Mouse (Mus musculus): Measurements from ENCODE around the gene Rps6kl1. TPM values are rescaled to one million over a fixed set of nuclear protein-coding genes. Genes with fewer than 3 reads are reported as not detected.

Gene Rps6kl1
- total and polyA plus RNA-seq, 2 experiments, result 0.28 to 0.48 TPM

- Histone ChIP-seq H3K4me3 (ENCODE audit: insufficient read depth, low read depth, low read length) (no peak overlapping the region), H3K36me3 (ENCODE audit: control insufficient read depth, insufficient read depth, low read length) (peaks cover 54% of the 10 kb centered on the region), H3K9ac (ENCODE audit: low read depth, low read length) (no peak overlapping the region), H3K27me3 (ENCODE audit: control insufficient read depth, insufficient read depth, low read length) (no peaks in the 10 kb centered on the region), H3K4me1 (ENCODE audit: control insufficient read depth, insufficient read depth, low read length) (no peaks in the 10 kb centered on the region), H3K27ac (replicated peaks; ENCODE audit: insufficient read depth, low read depth, low read length) (no peak overlapping the region), H3K79me2 (ENCODE audit: control insufficient read depth, insufficient read depth, low read length) (no peaks in the 10 kb centered on the region)
- no peak for DNase-seq (ENCODE audit: extremely low read depth, low read depth, low spot score)
- WGBS, result 91% methylated on average over 6 of the region's 6 CpGs
- no peak for TF ChIP-seq CTCF (IDR thresholded peaks at IDR 0.05; ENCODE audit: low read depth, low read length)
- TF ChIP-seq POLR2A (IDR thresholded peaks at IDR 0.05; ENCODE audit: extremely low read depth, insufficient read depth, low read length), result no peak
Observed at GRCm38 (mm10) chr12:85131361-85131760, 19.7 kb downstream of the Rps6kl1 start.

DNA sequence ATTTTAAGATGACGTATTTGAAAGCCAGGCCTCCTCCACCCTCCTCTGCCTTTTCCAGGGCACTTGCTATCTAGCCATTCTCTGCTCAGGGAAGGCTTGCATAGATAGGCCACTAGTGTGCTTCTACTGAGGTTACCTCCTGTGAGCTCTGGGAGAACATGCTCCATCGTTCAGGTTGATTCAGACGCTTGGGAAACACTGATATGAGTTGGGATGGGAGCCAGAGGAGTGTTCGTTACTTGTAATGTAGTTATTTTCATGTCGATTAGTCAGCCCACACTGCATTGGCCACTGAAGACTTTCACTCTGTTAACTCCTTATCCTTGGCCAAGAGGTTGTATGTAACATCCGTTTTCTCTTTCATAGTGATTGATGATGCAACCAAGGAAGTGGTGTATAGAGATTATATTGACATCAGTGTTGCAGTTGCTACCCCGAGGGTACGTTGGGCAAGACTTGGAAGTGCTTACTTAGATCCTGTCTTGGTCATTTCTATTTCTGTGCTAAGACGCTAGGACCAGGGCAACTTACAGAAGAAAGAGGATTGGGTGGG is 21.6 kb downstream of the Rps6kl1 start:
- H3K27ac ChIP-seq (replicated peaks; ENCODE audit: insufficient read depth, low read depth, low read length), result no peak overlapping the region
- no peaks in the 10 kb centered on the region for H3K79me2 ChIP-seq (ENCODE audit: control insufficient read depth, insufficient read depth, low read length)
- no peak for DNase-seq (ENCODE audit: extremely low read depth, low read depth, low spot score)
- H3K9ac ChIP-seq (ENCODE audit: low read depth, low read length), result no peak overlapping the region
- no peak overlapping the region for H3K4me3 ChIP-seq (ENCODE audit: insufficient read depth, low read depth, low read length)
- no peaks in the 10 kb centered on the region for H3K4me1 ChIP-seq (ENCODE audit: control insufficient read depth, insufficient read depth, low read length)
- 84% methylated on average over 9 of the region's 9 CpGs for WGBS
- no peaks in the 10 kb centered on the region for H3K27me3 ChIP-seq (ENCODE audit: control insufficient read depth, insufficient read depth, low read length)
- peaks cover 67% of the 10 kb centered on the region for H3K36me3 ChIP-seq (ENCODE audit: control insufficient read depth, insufficient read depth, low read length)
- no peak for TF ChIP-seq POLR2A (IDR thresholded peaks at IDR 0.05; ENCODE audit: extremely low read depth, insufficient read depth, low read length)
- no peak for TF ChIP-seq CTCF (IDR thresholded peaks at IDR 0.05; ENCODE audit: low read depth, low read length)

DNA sequence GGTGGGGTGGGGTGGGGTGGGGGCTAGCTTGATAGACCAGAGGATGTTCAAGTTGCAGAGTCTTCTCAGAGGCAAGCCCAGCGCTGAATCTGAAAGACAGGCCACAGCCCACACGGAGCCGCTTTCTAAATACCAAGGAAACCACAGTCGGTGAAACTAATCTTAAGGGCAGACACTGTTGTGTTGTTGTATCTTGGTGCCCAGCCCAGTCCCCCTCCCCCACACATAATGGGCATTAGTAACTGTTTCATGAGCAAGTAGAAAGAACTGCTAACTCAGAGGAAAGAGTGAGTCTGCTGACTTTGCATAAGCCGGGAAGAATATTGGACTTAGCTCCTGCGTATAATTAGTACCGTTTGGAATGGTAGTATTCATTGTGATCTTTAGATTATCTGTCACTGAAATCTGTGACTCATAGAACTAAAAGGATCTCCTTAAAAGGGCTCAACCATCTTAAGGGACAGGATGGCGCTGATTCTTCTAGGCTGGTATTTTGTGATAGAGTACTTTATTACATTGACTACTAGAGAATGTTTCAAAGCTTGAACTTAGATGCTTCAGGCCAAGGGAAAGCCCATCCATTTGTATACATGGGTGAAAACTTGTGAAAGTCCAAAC is 24.0 kb downstream of the Rps6kl1 start:
- no peak for DNase-seq (ENCODE audit: extremely low read depth, low read depth, low spot score)
- WGBS, result 73% methylated on average over 8 of the region's 8 CpGs
- no peak overlapping the region for H3K27ac ChIP-seq (replicated peaks; ENCODE audit: insufficient read depth, low read depth, low read length)

GRCm38 (mm10) chr12:85124751-85125150 is 26.3 kb downstream of the Rps6kl1 start:
- Histone ChIP-seq H3K4me3 (ENCODE audit: insufficient read depth, low read depth, low read length) (no peak overlapping the region), H3K9ac (ENCODE audit: low read depth, low read length) (no peak overlapping the region), H3K27ac (replicated peaks; ENCODE audit: insufficient read depth, low read depth, low read length) (no peak overlapping the region), H3K79me2 (ENCODE audit: control insufficient read depth, insufficient read depth, low read length) (no peaks in the 10 kb centered on the region), H3K36me3 (ENCODE audit: control insufficient read depth, insufficient read depth, low read length) (peaks cover 72% of the 10 kb centered on the region), H3K27me3 (ENCODE audit: control insufficient read depth, insufficient read depth, low read length) (no peaks in the 10 kb centered on the region), H3K4me1 (ENCODE audit: control insufficient read depth, insufficient read depth, low read length) (no peaks in the 10 kb centered on the region)
- no peak for TF ChIP-seq CTCF (IDR thresholded peaks at IDR 0.05; ENCODE audit: low read depth, low read length)
- TF ChIP-seq POLR2A (IDR thresholded peaks at IDR 0.05; ENCODE audit: extremely low read depth, insufficient read depth, low read length), result no peak
- WGBS, result 90% methylated on average over 5 of the region's 5 CpGs
- no peak for DNase-seq (ENCODE audit: extremely low read depth, low read depth, low spot score)

More for the DNA sequence above, 24.0 kb downstream of the Rps6kl1 start:
- no peak overlapping the region for H3K4me3 ChIP-seq (ENCODE audit: insufficient read depth, low read depth, low read length)
- peaks cover 76% of the 10 kb centered on the region for H3K36me3 ChIP-seq (ENCODE audit: control insufficient read depth, insufficient read depth, low read length)
- no peaks in the 10 kb centered on the region for H3K27me3 ChIP-seq (ENCODE audit: control insufficient read depth, insufficient read depth, low read length)
- no peak overlapping the region for H3K9ac ChIP-seq (ENCODE audit: low read depth, low read length)
- no peaks in the 10 kb centered on the region for H3K79me2 ChIP-seq (ENCODE audit: control insufficient read depth, insufficient read depth, low read length)
- no peaks in the 10 kb centered on the region for H3K4me1 ChIP-seq (ENCODE audit: control insufficient read depth, insufficient read depth, low read length)
- no peak for TF ChIP-seq POLR2A (IDR thresholded peaks at IDR 0.05; ENCODE audit: extremely low read depth, insufficient read depth, low read length)

GRCm38 (mm10) chr12:85123645-85124044 is 27.4 kb downstream of the Rps6kl1 start:
- H3K27me3 ChIP-seq (ENCODE audit: control insufficient read depth, insufficient read depth, low read length), result no peaks in the 10 kb centered on the region
- 83% methylated on average over 11 of the region's 11 CpGs for WGBS
- no peak overlapping the region for H3K4me3 ChIP-seq (ENCODE audit: insufficient read depth, low read depth, low read length)
- H3K79me2 ChIP-seq (ENCODE audit: control insufficient read depth, insufficient read depth, low read length), result no peaks in the 10 kb centered on the region
- H3K36me3 ChIP-seq (ENCODE audit: control insufficient read depth, insufficient read depth, low read length), result peaks cover 74% of the 10 kb centered on the region
- no peaks in the 10 kb centered on the region for H3K4me1 ChIP-seq (ENCODE audit: control insufficient read depth, insufficient read depth, low read length)
- no peak for DNase-seq (ENCODE audit: extremely low read depth, low read depth, low spot score)
- TF ChIP-seq CTCF (IDR thresholded peaks at IDR 0.05; ENCODE audit: low read depth, low read length) (no peak), POLR2A (IDR thresholded peaks at IDR 0.05; ENCODE audit: extremely low read depth, insufficient read depth, low read length) (no peak)
- no peak overlapping the region for H3K27ac ChIP-seq (replicated peaks; ENCODE audit: insufficient read depth, low read depth, low read length)
- H3K9ac ChIP-seq (ENCODE audit: low read depth, low read length), result no peak overlapping the region

DNA sequence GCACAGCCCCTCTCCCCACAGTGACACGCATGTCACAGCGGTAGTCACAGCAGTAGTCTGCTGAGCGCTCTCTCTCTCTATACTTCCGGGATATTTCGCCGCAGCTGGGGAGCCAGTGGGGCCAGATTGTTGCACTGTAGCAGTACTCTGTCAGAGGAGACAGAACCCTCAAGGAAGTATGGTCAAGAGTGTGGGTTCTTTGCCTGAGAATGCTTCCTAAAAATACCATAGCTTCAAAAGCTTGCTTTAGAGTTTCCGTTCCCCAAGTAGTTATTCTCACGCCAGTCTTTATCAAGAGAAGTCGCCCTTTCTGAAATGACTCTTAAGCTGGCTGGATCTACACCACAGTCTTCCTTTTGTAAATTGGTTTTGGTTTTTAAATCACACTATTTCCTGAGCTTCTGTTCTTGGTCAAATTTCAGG is 27.9 kb downstream of the Rps6kl1 start:
- H3K79me2 ChIP-seq (ENCODE audit: control insufficient read depth, insufficient read depth, low read length), result 0 out of 2 replicates have a peak, but pooled peaks cover 2% of the 10 kb centered on the region
- WGBS, result 84% methylated on average over 9 of the region's 9 CpGs

More for the DNA sequence above, 27.9 kb downstream of the Rps6kl1 start:
- no peak for DNase-seq (ENCODE audit: extremely low read depth, low read depth, low spot score)
- no peaks in the 10 kb centered on the region for H3K27me3 ChIP-seq (ENCODE audit: control insufficient read depth, insufficient read depth, low read length)
- no peak for TF ChIP-seq POLR2A (IDR thresholded peaks at IDR 0.05; ENCODE audit: extremely low read depth, insufficient read depth, low read length)
- no peak for TF ChIP-seq CTCF (IDR thresholded peaks at IDR 0.05; ENCODE audit: low read depth, low read length)
- H3K36me3 ChIP-seq (ENCODE audit: control insufficient read depth, insufficient read depth, low read length), result peaks cover 74% of the 10 kb centered on the region
- H3K9ac ChIP-seq (ENCODE audit: low read depth, low read length), result no peak overlapping the region
- H3K4me3 ChIP-seq (ENCODE audit: insufficient read depth, low read depth, low read length), result no peak overlapping the region
- H3K27ac ChIP-seq (replicated peaks; ENCODE audit: insufficient read depth, low read depth, low read length), result no peak overlapping the region
- H3K4me1 ChIP-seq (ENCODE audit: control insufficient read depth, insufficient read depth, low read length), result no peaks in the 10 kb centered on the region

All from liver, adult 2 months (tissue).